Mouse (Mus musculus) olfactory bulb, adult 2 months (tissue): ENCODE results near the gene Rab5b. TPM values are rescaled to one million over a fixed set of nuclear protein-coding genes. Genes with fewer than 3 reads are reported as not detected.

ENCODE experiments used
- H3K27ac ChIP-seq: fragments of 200-500 bp; 2 replicates; pipeline ENCODE4 v1.5.1; 2012; ENCODE audit warnings: low read depth, low read length; ENCODE audit not compliant: insufficient read depth
- H3K4me1 ChIP-seq: fragments of 200-500 bp; 2 replicates; pipeline ENCODE4 v1.6.1; 2012; ENCODE audit warnings: low read length; ENCODE audit not compliant: control insufficient read depth, insufficient read depth
- H3K4me3 ChIP-seq: fragments of 200-500 bp; 2 replicates; pipeline ENCODE4 v1.5.1; 2012; ENCODE audit warnings: mild to moderate bottlenecking, low read depth, low read length, moderate library complexity; ENCODE audit not compliant: insufficient read depth
- CTCF ChIP-seq: fragments of 200-500 bp; IDR thresholded peaks from 2 replicates; pipeline ENCODE4 v1.5.1; 2012; ENCODE audit warnings: low read depth, mild to moderate bottlenecking, low read length, moderate library complexity; ENCODE audit not compliant: insufficient read depth
- POLR2A ChIP-seq: fragments of 200-500 bp; IDR thresholded peaks from 2 replicates; pipeline ENCODE4 v1.6.1; 2012; ENCODE audit warnings: mild to moderate bottlenecking, low read depth, low read length, moderate library complexity; ENCODE audit not compliant: insufficient read depth
- WGBS: fragments of 180-500 bp; shearing (Covaris S2); methylation state at CpG from one replicate; pipeline ENCODE4 v1.1.7; 2018; 5-methylcytosine and 5-hydroxymethylcytosine counted together
- polyA plus RNA-seq: library from polyadenylated mRNA; stranded (reverse); fragments of >200 nt; gene quantifications from 2 replicates; pipeline ENCODE4 v1.2.4, GENCODE M21; 2012; ENCODE audit warnings: low replicate concordance; ENCODE audit not compliant: missing spikeins, insufficient read depth, insufficient read length

The Rab5b gene
- polyA plus RNA-seq, 1 experiment: not detected

DNA sequence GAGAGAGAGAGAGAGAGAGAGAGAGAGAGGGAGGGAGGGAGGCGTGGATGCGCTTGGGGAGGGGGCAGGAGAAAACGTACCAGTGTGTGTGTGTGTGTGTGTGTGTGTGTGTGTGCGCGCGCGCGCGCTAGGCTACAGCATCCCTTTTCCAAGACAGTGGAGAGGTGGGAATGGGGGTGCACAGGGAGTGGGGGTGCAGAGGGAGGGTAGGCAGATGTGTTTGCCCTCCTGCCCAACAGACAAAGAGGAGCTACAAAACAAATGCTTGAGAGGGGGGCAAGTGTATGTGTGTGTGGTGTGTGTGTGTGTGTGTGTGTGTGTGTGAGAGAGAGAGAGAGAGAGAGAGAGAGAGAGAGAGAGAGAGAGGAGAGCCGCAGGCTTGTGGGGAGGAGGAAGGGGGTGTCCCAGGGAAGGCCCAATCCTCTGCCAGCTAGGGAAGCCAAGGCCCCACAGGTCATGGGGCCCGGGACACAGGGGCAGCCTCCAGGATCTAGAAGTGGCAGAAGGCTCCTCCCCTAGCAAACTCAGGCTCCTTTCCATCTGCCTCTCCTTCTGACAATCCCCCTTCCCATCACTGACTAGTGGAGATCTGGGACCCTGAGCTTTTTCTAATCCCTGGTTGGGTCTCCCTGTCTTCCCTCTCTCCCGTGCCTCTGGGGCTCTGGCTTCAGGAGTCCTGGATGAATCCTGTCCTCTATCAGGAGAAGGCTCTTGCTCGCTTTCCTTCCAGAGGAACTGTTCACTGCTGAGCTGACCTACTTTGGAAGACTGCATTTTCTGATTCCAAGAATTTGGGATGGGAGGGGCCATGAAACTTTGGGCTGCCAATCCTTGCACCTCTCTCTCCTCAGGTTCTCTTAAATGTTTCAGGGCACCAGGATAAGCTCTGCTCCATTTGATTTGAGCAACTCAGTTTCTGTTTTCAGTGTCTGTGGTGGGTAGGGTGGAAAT, 49.6 kb downstream of the Rab5b start:
- peak overlapping the region; percentile 97 for H3K4me3 ChIP-seq
- TF ChIP-seq CTCF: no peak
- TF ChIP-seq POLR2A: no peak
- H3K27ac ChIP-seq: peak overlapping the region; percentile 95
- H3K4me1 ChIP-seq: peaks cover 22% of the 10 kb centered on the region
- WGBS: 6% methylated on average over 13 of the region's 13 CpGs

DNA sequence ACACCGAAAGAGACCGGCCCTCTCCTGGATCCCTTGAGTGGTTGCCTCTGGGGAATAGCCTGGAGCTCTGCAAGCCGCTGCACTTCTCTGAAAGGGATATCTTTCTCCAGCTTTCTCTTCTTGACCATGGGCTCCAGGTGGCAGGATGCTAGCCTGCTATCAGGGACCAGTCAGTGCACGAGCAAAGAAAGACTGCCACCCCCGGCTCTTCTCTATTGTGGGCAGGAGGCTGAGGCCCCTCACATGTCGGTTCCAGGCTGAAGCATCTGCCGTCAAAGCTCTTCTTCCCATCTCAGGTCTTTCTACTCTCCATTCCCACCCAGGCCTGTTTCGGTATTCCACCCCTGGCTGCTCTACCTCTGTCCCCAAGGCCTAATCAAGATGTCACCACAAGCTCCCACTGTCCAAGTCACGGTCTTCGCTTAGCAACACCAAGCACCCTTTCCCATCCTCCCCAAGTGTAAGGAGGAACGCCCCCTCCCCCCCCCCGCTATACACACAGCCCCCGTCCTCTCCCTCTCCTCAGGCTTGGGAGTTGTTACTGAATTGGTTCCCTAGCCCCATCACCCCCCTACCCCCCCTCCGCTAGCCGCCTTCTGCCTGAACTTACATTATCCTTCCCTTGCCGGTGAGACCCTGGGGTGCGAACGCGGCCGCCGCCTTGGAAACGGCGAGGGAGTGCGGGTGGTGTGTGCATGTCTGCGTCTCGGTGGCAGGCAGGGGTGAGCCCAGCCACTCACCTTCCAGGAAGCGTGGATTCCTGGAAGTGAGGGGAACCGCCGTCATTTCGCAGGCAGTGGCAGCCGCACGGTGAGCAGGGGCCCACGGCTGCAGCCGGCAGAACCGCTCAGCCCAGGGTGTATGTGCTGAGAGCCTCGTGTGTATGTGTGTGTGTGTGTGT, 50.7 kb downstream of the Rab5b start, which contains the start of gene Ikzf4:
TSS of gene Ikzf4 (minus strand) at position 881 of the 901 bp plus-strand sequence.
- no peak for TF ChIP-seq CTCF
- no peak for TF ChIP-seq POLR2A
- H3K4me3 ChIP-seq: peak within 1 kb of the TSS; percentile 97
- WGBS: 3% methylated on average over 35 of the region's 36 CpGs
- H3K27ac ChIP-seq: peak within 1 kb of the TSS; percentile 95
- peaks cover 22% of the 10 kb centered on the region for H3K4me1 ChIP-seq

DNA sequence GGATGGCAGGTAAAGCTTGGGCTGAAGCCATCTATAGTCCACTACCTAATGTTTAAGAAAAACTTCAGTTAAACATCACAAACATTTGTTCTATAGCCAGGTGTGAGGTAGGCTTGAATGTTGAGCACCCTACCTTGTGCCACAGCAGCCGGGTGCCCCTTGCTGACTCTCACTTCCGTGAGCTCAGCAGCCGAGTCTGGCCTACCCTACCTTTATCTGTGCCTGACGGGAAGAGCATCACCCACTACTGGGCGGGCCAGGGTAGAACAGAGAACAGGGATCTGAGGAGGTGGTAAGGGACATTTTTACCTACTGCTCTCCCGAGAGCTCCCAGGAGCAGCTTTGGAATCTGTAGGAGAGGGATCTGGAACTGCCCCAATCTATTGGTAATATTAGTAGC, 53.3 kb downstream of the Rab5b start:
- H3K4me3 ChIP-seq: no peak overlapping the region
- TF ChIP-seq POLR2A: no peak
- TF ChIP-seq CTCF: no peak
- WGBS: 88% methylated on average over 6 of the region's 6 CpGs
- peaks cover 22% of the 10 kb centered on the region for H3K4me1 ChIP-seq
- no peak overlapping the region for H3K27ac ChIP-seq

DNA sequence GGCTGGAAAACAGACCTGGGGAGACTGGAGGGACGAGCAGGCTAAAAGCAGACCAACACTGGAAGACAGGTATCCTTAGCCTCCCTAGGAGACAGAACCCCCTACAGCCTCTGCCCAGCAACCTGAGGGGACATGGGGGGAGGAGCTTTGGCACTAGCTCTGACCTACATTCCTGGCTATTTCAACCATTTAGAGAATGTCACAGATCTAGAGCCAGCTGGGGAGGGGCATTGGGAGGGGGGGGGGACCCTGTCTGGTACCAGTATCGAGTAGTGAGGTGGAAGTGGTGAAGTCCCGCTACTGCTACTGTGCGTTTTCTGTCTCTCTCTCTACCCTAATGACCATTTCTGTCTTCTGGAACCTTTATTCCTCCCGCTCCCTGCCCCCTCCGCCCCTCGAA, 54.2 kb downstream of the Rab5b start:
- TF ChIP-seq CTCF: no peak
- no peak for TF ChIP-seq POLR2A
- 61% methylated on average over 7 of the region's 7 CpGs for WGBS
- no peak overlapping the region for H3K27ac ChIP-seq
- H3K4me3 ChIP-seq: no peak overlapping the region
- peaks cover 24% of the 10 kb centered on the region for H3K4me1 ChIP-seq

DNA sequence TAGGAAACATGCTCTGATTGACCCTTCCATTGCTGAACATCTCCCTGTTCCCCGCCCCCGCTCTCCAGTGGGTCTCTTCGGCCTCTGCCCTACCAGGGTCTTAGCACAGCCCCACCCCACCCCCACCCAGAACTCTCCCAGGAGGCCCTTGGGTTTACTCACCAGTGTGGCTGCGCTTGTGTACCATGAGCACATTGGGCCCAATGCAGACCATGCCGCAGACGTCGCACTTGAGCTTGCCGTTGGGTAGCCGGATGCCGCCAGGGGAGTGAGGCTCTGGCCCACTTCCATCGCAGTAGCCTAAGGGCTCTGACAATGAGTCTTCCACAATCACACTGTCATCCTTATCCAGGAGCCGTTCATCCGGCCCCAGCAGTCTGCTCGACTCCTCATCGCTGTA, 55.2 kb downstream of the Rab5b start:
- WGBS: 93% methylated on average over 15 of the region's 15 CpGs

GRCm38 (mm10) chr10:128639999-128640398, 56.1 kb downstream of the Rab5b start:
- TF ChIP-seq CTCF (no peak), POLR2A (no peak)
- WGBS: 91% methylated on average over 14 of the region's 14 CpGs
- no peak overlapping the region for H3K27ac ChIP-seq
- no peak overlapping the region for H3K4me3 ChIP-seq
- H3K4me1 ChIP-seq: peaks cover 12% of the 10 kb centered on the region; the same call in 1 of the 2 replicates

More for the DNA sequence above, 55.2 kb downstream of the Rab5b start:
- peaks cover 17% of the 10 kb centered on the region for H3K4me1 ChIP-seq
- no peak overlapping the region for H3K4me3 ChIP-seq
- TF ChIP-seq CTCF (no peak), POLR2A (no peak)
- H3K27ac ChIP-seq: no peak overlapping the region

DNA sequence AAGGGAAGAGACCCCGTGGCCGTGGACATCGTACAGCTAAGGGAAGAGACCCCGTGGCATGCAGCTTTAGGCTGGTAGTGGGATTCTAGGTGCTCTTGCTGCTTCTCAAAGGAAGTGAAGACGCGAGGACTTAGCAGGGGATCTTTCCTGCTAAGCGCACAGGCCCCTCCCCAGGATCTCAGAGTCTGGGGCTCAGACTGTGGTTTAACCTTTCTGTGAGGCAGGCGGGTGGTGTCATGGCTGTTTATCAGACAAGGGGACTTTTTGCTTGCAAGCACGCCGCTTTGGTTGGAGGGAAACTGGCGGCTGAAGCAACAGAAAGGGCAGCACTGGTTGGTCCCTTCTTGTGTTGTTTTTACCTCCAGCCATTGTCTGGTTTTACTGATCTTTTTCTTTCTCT, 59.1 kb downstream of the Rab5b start:
- peaks cover 3% of the 10 kb centered on the region; the same call in 1 of the 2 replicates for H3K4me1 ChIP-seq
- no peak for TF ChIP-seq POLR2A
- no peak for TF ChIP-seq CTCF
- no peak overlapping the region for H3K4me3 ChIP-seq
- WGBS: 29% methylated on average over 11 of the region's 11 CpGs
- no peak overlapping the region for H3K27ac ChIP-seq

- TF ChIP-seq CTCF: no peak
- no peak for TF ChIP-seq POLR2A
- Histone ChIP-seq H3K4me3 (no peak overlapping the region), H3K4me1 (peaks cover 3% of the 10 kb centered on the region; the same call in 1 of the 2 replicates), H3K27ac (no peak overlapping the region)
- WGBS: 51% methylated on average over 6 of the region's 6 CpGs
These were observed 59.5 kb downstream of the Rab5b start for GRCm38 (mm10) chr10:128636561-128636960.

DNA sequence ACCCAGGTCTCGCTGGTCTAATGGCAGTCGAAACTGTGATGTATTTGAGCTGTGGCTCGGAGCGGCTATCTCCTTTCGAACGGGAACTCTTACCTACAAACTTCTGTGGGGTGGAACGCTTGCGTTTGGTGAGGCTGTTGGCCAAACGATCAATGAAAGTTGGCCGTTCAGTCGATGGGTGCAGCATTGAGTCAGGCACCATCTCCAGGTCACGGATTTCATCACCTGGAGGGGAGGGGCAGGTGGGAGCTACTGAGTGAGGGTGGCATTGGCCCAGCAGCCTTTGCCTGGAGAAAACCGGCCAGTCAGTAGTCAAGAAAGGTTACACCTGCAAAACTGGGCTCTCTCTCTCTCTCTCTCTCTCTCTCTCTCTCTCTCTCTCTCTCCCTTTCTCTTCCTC, 60.4 kb downstream of the Rab5b start:
- WGBS: 93% methylated on average over 13 of the region's 13 CpGs
- no peak overlapping the region for H3K27ac ChIP-seq

More for the DNA sequence above, 60.4 kb downstream of the Rab5b start:
- TF ChIP-seq CTCF: no peak
- TF ChIP-seq POLR2A: no peak
- Histone ChIP-seq H3K4me1 (peaks cover 3% of the 10 kb centered on the region; the same call in 1 of the 2 replicates), H3K4me3 (no peak overlapping the region)
